Mouse (Mus musculus): ENCODE data around the gene Ccnyl1. TPM values are rescaled to one million over a fixed set of nuclear protein-coding genes. Genes with fewer than 3 reads are reported as not detected.

Ccnyl1 gene
- polyA plus RNA-seq, 1 experiment from 2014 or later, result 4.5 TPM

GRCm38 (mm10) chr1:64753668-64754067, 63.4 kb downstream of the Ccnyl1 start:
- Histone ChIP-seq H3K9me3 (no peaks in the 10 kb centered on the region), H3K4me1 (peaks cover 6% of the 10 kb centered on the region; the same call in 1 of the 2 replicates), H3K4me2 (no peak overlapping the region), H3K27me3 (no peaks in the 10 kb centered on the region; the same call in 1 of the 2 replicates), H3K27ac (no peak overlapping the region), H3K4me3 (no peak overlapping the region), H3K36me3 (no peaks in the 10 kb centered on the region), H3K9ac (no peak overlapping the region)
- 76% methylated on average over 7 of the region's 7 CpGs for WGBS
- ATAC-seq (ENCODE audit: insufficient number of reproducible peaks, low FRiP score, low TSS enrichment, low read depth), result no peak

DNA sequence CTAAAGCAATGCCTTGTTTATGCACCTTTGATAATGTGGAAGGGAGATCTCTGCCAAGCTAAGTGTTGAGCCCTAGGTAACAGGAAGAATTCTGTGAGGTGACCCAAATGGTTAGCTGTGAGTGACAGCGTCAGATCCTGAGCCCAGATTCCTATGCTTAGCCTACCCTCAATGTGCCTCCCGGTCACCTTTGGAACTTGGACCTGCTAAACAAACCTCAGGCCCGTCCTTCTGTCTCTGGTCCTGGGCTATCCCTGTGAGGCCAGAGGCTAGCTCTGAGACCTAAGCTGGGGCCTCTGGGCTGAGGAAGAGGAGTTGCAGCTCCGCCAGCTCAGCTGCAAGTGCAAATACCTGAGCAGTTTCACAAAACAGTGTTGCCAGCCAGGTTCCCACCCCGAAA, 64.4 kb downstream of the Ccnyl1 start:
- Histone ChIP-seq H3K36me3 (no peaks in the 10 kb centered on the region), H3K4me2 (no peak overlapping the region), H3K4me3 (no peak overlapping the region), H3K27ac (no peak overlapping the region), H3K4me1 (peaks cover 6% of the 10 kb centered on the region; the same call in 1 of the 2 replicates), H3K27me3 (no peaks in the 10 kb centered on the region), H3K9me3 (no peaks in the 10 kb centered on the region), H3K9ac (no peak overlapping the region)
- no peak for ATAC-seq (ENCODE audit: insufficient number of reproducible peaks, low FRiP score, low TSS enrichment, low read depth)
- 82% methylated on average over 5 of the region's 5 CpGs for WGBS

- 48% methylated on average over 7 of the region's 7 CpGs for whole genome bisulfite sequencing
- H3K9me3 ChIP-seq, result no peaks in the 10 kb centered on the region
- no peak for ATAC-seq (ENCODE audit: insufficient number of reproducible peaks, low FRiP score, low TSS enrichment, low read depth)
- no peak overlapping the region for H3K4me3 ChIP-seq
- H3K27me3 ChIP-seq, result no peaks in the 10 kb centered on the region
- no peaks in the 10 kb centered on the region for H3K36me3 ChIP-seq
- H3K27ac ChIP-seq, result peak overlapping the region; percentile 55; the same call in 1 of the 2 replicates
- H3K4me1 ChIP-seq, result peaks cover 6% of the 10 kb centered on the region; the same call in 1 of the 2 replicates
- 0 out of 2 replicates have a peak overlapping the region, but pooled peaks have one; percentile 2 for H3K4me2 ChIP-seq
- H3K9ac ChIP-seq, result no peak overlapping the region
These were observed 65.8 kb downstream of the Ccnyl1 start for GRCm38 (mm10) chr1:64755971-64756639.

- WGBS, result 61% methylated on average over 10 of the region's 10 CpGs
- no peaks in the 10 kb centered on the region for H3K9me3 ChIP-seq
- peaks cover 6% of the 10 kb centered on the region; the same call in 1 of the 2 replicates for H3K4me1 ChIP-seq
- H3K27me3 ChIP-seq, result no peaks in the 10 kb centered on the region
- no peaks in the 10 kb centered on the region for H3K36me3 ChIP-seq
- no peak overlapping the region for H3K4me3 ChIP-seq
- peak overlapping the region; percentile 55; the same call in 1 of the 2 replicates for H3K27ac ChIP-seq
- no peak for ATAC-seq (ENCODE audit: insufficient number of reproducible peaks, low FRiP score, low TSS enrichment, low read depth)
- 0 out of 2 replicates have a peak overlapping the region, but pooled peaks have one; percentile 2 for H3K4me2 ChIP-seq
- H3K9ac ChIP-seq, result no peak overlapping the region
These were observed 66.4 kb downstream of the Ccnyl1 start for GRCm38 (mm10) chr1:64756640-64757030.

- Histone ChIP-seq H3K9ac (no peak overlapping the region), H3K4me1 (peaks cover 6% of the 10 kb centered on the region; the same call in 1 of the 2 replicates), H3K27me3 (no peaks in the 10 kb centered on the region), H3K27ac (no peak overlapping the region), H3K9me3 (no peaks in the 10 kb centered on the region), H3K4me3 (no peak overlapping the region), H3K36me3 (no peaks in the 10 kb centered on the region), H3K4me2 (no peak overlapping the region)
- ATAC-seq (ENCODE audit: insufficient number of reproducible peaks, low FRiP score, low TSS enrichment, low read depth), result no peak
- WGBS, result 19% methylated on average over 2 of the region's 2 CpGs
These were observed 67.0 kb downstream of the Ccnyl1 start for GRCm38 (mm10) chr1:64757254-64757653.

DNA sequence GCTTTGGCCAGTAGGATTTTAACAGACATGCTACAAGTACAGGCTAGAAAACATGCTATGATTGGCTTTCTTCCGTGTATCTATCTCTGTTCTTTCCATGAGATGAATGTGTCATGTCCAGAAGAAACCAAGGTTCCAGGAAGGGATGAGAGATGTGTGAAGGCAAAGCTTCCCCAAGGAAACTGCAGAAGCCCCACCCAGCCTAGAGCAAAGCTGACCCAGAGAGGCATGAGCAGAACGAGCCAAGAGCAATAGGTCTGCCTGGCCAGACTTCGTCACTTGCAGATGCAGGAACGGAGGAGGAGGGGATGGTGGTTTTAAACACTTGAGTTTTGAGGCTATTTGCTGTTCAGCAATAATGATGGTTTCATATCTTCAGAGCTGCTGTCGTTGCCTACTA, 67.5 kb downstream of the Ccnyl1 start:
- no peaks in the 10 kb centered on the region for H3K36me3 ChIP-seq
- H3K4me3 ChIP-seq, result no peak overlapping the region
- H3K27ac ChIP-seq, result no peak overlapping the region
- WGBS, result 69% methylated on average over 5 of the region's 5 CpGs
- H3K4me1 ChIP-seq, result peaks cover 6% of the 10 kb centered on the region; the same call in 1 of the 2 replicates
- no peak overlapping the region for H3K4me2 ChIP-seq
- no peaks in the 10 kb centered on the region for H3K9me3 ChIP-seq
- H3K9ac ChIP-seq, result no peak overlapping the region
- no peak for ATAC-seq (ENCODE audit: insufficient number of reproducible peaks, low FRiP score, low TSS enrichment, low read depth)
- H3K27me3 ChIP-seq, result no peaks in the 10 kb centered on the region

DNA sequence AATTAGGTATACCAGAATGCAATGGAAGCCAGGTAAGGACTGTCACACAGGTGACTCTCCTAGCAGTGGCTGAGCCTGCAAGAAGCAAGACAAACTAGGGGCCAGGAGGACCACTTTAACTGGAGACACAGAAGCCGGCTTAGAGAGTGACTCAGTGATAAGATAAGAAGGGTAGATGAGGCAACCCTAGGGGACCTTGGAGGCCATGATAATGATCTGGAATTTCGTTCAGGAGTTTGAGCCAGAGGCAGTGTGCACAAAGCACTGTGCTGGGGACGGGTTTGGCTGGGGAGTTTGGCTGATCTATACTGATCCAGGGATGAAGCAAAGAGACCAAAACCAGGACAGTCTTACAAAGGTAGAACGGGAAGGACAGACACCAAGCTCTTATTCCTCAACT, 71.4 kb downstream of the Ccnyl1 start:
- WGBS, result 60% methylated on average over 4 of the region's 4 CpGs

GRCm38 (mm10) chr1:64770169-64770568, 79.9 kb downstream of the Ccnyl1 start:
- H3K9ac ChIP-seq, result no peak overlapping the region
- no peaks in the 10 kb centered on the region for H3K9me3 ChIP-seq
- H3K4me2 ChIP-seq, result no peak overlapping the region
- H3K27me3 ChIP-seq, result no peaks in the 10 kb centered on the region
- peaks cover 3% of the 10 kb centered on the region; the same call in 1 of the 2 replicates for H3K4me1 ChIP-seq
- H3K36me3 ChIP-seq, result no peaks in the 10 kb centered on the region
- WGBS, result 16% methylated on average over 6 of the region's 6 CpGs
- no peak overlapping the region for H3K4me3 ChIP-seq
- H3K27ac ChIP-seq, result no peak overlapping the region
- ATAC-seq (ENCODE audit: insufficient number of reproducible peaks, low FRiP score, low TSS enrichment, low read depth), result no peak

More for the DNA sequence above, 71.4 kb downstream of the Ccnyl1 start:
- Histone ChIP-seq H3K4me3 (no peak overlapping the region), H3K9ac (no peak overlapping the region), H3K4me1 (peaks cover 6% of the 10 kb centered on the region; the same call in 1 of the 2 replicates), H3K27me3 (no peaks in the 10 kb centered on the region), H3K9me3 (no peaks in the 10 kb centered on the region), H3K27ac (no peak overlapping the region), H3K36me3 (no peaks in the 10 kb centered on the region), H3K4me2 (no peak overlapping the region)
- no peak for ATAC-seq (ENCODE audit: insufficient number of reproducible peaks, low FRiP score, low TSS enrichment, low read depth)

GRCm38 (mm10) chr1:64773305-64773704, 83.0 kb downstream of the Ccnyl1 start:
- WGBS, result 70% methylated on average over 4 of the region's 4 CpGs
- no peak overlapping the region for H3K27ac ChIP-seq
- peaks cover 3% of the 10 kb centered on the region; the same call in 1 of the 2 replicates for H3K4me1 ChIP-seq
- H3K9ac ChIP-seq, result no peak overlapping the region
- H3K27me3 ChIP-seq, result no peaks in the 10 kb centered on the region
- H3K4me3 ChIP-seq, result no peak overlapping the region
- H3K36me3 ChIP-seq, result no peaks in the 10 kb centered on the region
- no peak for ATAC-seq (ENCODE audit: insufficient number of reproducible peaks, low FRiP score, low TSS enrichment, low read depth)
- H3K4me2 ChIP-seq, result no peak overlapping the region
- H3K9me3 ChIP-seq, result no peaks in the 10 kb centered on the region

Other genes with a start within 250 kb of the Ccnyl1 start
- gene Creb1, start 157.8 kb upstream of the Ccnyl1 start, polyA plus RNA-seq (2015; fragmentation: Nextera tagmentation; extraction: Ambion mirVana), result 30.1 and 30.5 TPM in 2 replicates
- 25.4 and 31.7 TPM in 2 replicates for gene Mettl21a, start 73.2 kb upstream of the Ccnyl1 start, polyA plus RNA-seq (2015; fragmentation: Nextera tagmentation; extraction: Ambion mirVana)
- 1.8 and 1.9 TPM in 2 replicates for gene Fzd5, start 47.3 kb downstream of the Ccnyl1 start, polyA plus RNA-seq (2015; fragmentation: Nextera tagmentation; extraction: Ambion mirVana)